Mouse (Mus musculus): ENCODE measurements at regions not wholly inside any gene's neighbourhood (a gene's known extent, or its start where the extent isn't known, plus 50 kb on each side); places are given as distances from the start of the nearest gene placed in this dataset.

DNA sequence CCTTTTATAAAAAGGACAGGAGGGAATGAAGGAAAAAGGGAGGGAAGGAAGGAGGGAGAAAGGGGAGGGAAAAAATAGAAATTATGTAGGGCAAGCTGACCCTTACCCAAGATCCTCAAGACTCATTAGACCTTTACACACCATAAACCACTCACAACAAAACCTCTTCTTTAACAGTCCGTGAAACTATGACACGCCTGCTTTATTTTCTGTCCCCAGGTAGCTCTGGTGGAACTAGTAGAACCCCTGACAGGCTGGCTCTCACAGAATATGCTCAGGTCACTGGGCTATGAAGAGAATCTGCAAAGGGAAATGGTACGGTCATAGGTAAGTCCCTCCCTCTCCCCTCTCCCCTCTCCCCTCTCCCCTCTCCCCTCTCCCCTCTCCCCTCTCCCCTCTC is 188.8 kb downstream of the Rchy1 start:
- TF ChIP-seq TBP (conservative IDR thresholded peaks at IDR 0.05; ENCODE audit: low read depth, low read length) = no peak
- TF ChIP-seq CTCF (conservative IDR thresholded peaks at IDR 0.05 in 1 of 2, IDR thresholded peaks at IDR 0.05 in 1 of 2; ENCODE audit: low read depth in 2 of 2, low read length in 2 of 2) = no peak
- no peak for TF ChIP-seq JUND (conservative IDR thresholded peaks at IDR 0.05; ENCODE audit: low read depth, low read length)
- no peak for TF ChIP-seq ETS1 (conservative IDR thresholded peaks at IDR 0.05; ENCODE audit: low read depth, low read length)
- TF ChIP-seq HCFC1 (IDR thresholded peaks at IDR 0.05; ENCODE audit: low read depth, low read length) = no peak
- no peak for TF ChIP-seq MAFK (IDR thresholded peaks at IDR 0.05; ENCODE audit: insufficient replicate concordance, low read length)
- TF ChIP-seq CHD2 (IDR thresholded peaks at IDR 0.05; ENCODE audit: low read length) = no peak
- DNase-seq (ENCODE audit: extremely low read depth) = no peak
- no peak overlapping the region for H3K4me3 ChIP-seq (replicated peaks in 1 of 3; ENCODE audit: low read depth in 2 of 3, low read length in 2 of 3, poor library complexity in 1 of 3)
- H3K4me2 ChIP-seq (ENCODE audit: insufficient read depth, low read depth, poor library complexity, severe bottlenecking) = no peak overlapping the region
- no peaks in the 10 kb centered on the region for H3K79me2 ChIP-seq (replicated peaks; ENCODE audit: control insufficient read depth, extremely low read depth, insufficient read depth, poor library complexity, severe bottlenecking)
- no peaks in the 10 kb centered on the region for H3K27me3 ChIP-seq (replicated peaks)
- dilution Hi-C loops (cut with MboI; ENCODE audit: extremely low pct_ligation_motif_present, extremely low pct_unique_long_range_greater_than_20kb, low sequenced_read_pairs) (no loop called here), in situ Hi-C loops (cut with MboI; ENCODE audit: low pct_ligation_motif_present, low pct_unique_long_range_greater_than_20kb, low sequenced_read_pairs) (no loop called here)
- no peak overlapping the region for H3K9ac ChIP-seq (ENCODE audit: insufficient read depth, low read depth)
- H3K36me3 ChIP-seq (replicated peaks in 1 of 2; ENCODE audit: control insufficient read depth in 1 of 2, insufficient read depth in 1 of 2, low read length in 1 of 2) = no peaks in the 10 kb centered on the region
- H3K4me1 ChIP-seq (ENCODE audit: control insufficient read depth in 1 of 2, insufficient read depth in 2 of 2) = no peaks in the 10 kb centered on the region
- H3K9me3 ChIP-seq (replicated peaks; ENCODE audit: low read length) = no peaks in the 10 kb centered on the region
- no peak overlapping the region for H3K27ac ChIP-seq (ENCODE audit: insufficient read depth, low read depth)

DNA sequence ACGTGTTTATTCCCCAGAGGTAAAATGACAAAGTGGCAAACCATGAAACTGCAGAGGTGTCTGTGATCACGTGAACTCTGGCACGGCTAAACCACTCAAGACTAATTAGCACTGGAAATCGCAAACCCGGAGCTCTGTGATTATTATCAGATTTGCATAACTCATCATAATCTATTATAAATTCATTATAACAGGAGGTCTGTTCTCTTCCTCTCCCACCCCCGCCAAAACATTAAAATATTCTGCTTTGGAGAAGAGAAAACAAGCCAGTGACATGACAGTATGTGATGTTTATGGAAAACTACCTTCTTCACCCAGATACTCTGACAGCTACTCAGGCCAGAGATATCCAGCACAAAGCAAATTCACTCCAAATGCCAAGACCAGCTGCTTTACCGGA is 195.0 kb downstream of the Rchy1 start:
- H3K36me3 ChIP-seq (replicated peaks in 1 of 2; ENCODE audit: control insufficient read depth in 1 of 2, insufficient read depth in 1 of 2, low read length in 1 of 2) = no peaks in the 10 kb centered on the region
- no peaks in the 10 kb centered on the region for H3K79me2 ChIP-seq (replicated peaks; ENCODE audit: control insufficient read depth, extremely low read depth, insufficient read depth, poor library complexity, severe bottlenecking)
- peaks cover 0 to 5% of the 10 kb centered on the region in 2 experiments; a peak in 1 of 4 replicates for H3K4me1 ChIP-seq (ENCODE audit: control insufficient read depth in 1 of 2, insufficient read depth in 2 of 2)
- H3K27me3 ChIP-seq (replicated peaks) = no peaks in the 10 kb centered on the region
- no peaks in the 10 kb centered on the region for H3K9me3 ChIP-seq (replicated peaks; ENCODE audit: low read length)
- H3K4me3 ChIP-seq (replicated peaks in 1 of 3; ENCODE audit: low read depth in 2 of 3, low read length in 2 of 3, poor library complexity in 1 of 3) = no peak overlapping the region
- no peak overlapping the region for H3K4me2 ChIP-seq (ENCODE audit: insufficient read depth, low read depth, poor library complexity, severe bottlenecking)
- TF ChIP-seq BHLHE40 (IDR thresholded peaks at IDR 0.05; ENCODE audit: low read depth, low read length) (no peak), MAFK (IDR thresholded peaks at IDR 0.05; ENCODE audit: insufficient replicate concordance, low read length) (no peak), EP300 (IDR thresholded peaks at IDR 0.05; ENCODE audit: low read length) (no peak), SMC3 (IDR thresholded peaks at IDR 0.05; ENCODE audit: low read depth, low read length) (no peak), ZMIZ1 (IDR thresholded peaks at IDR 0.05; ENCODE audit: low read depth, low read length) (no peak)
- no peak overlapping the region for H3K9ac ChIP-seq (ENCODE audit: insufficient read depth, low read depth)
- in situ Hi-C loops (cut with MboI; ENCODE audit: low pct_ligation_motif_present, low pct_unique_long_range_greater_than_20kb, low sequenced_read_pairs) (no loop called here), dilution Hi-C loops (cut with MboI; ENCODE audit: extremely low pct_ligation_motif_present, extremely low pct_unique_long_range_greater_than_20kb, low sequenced_read_pairs) (no loop called here)
- no peak for DNase-seq (ENCODE audit: extremely low read depth)
- H3K27ac ChIP-seq (ENCODE audit: insufficient read depth, low read depth) = no peak overlapping the region

DNA sequence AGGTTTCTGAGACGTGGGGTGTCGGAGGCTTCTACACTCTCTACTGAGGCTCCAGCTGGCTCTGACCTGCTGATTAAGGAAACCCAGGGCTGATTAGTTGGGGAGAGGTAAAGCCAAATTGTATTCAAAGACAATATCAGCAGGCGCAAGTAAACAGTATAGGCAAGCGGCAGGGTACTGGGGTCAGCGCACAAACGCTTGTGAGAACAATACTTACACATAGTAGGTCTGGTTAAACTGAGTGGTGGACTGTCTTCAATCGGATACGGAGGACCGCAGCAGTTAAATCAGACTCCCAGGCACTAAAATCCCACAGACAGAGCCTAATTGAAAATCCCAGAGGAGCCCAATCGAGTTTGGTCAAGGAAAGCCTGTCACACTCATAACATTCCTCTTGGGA is 195.8 kb downstream of the Rchy1 start:
- Histone ChIP-seq H3K36me3 (replicated peaks in 1 of 2; ENCODE audit: control insufficient read depth in 1 of 2, insufficient read depth in 1 of 2, low read length in 1 of 2) (no peaks in the 10 kb centered on the region), H3K9me3 (replicated peaks; ENCODE audit: low read length) (no peaks in the 10 kb centered on the region), H3K27ac (ENCODE audit: insufficient read depth, low read depth) (no peak overlapping the region), H3K4me3 (replicated peaks in 1 of 3; ENCODE audit: low read depth in 2 of 3, low read length in 2 of 3, poor library complexity in 1 of 3) (no peak overlapping the region), H3K4me1 (ENCODE audit: control insufficient read depth in 1 of 2, insufficient read depth in 2 of 2) (peaks cover 0 to 5% of the 10 kb centered on the region in 2 experiments; a peak in 1 of 4 replicates), H3K9ac (ENCODE audit: insufficient read depth, low read depth) (no peak overlapping the region), H3K4me2 (ENCODE audit: insufficient read depth, low read depth, poor library complexity, severe bottlenecking) (0 out of 2 replicates have a peak overlapping the region, but pooled peaks have one; percentile 25), H3K27me3 (replicated peaks) (no peaks in the 10 kb centered on the region), H3K79me2 (replicated peaks; ENCODE audit: control insufficient read depth, extremely low read depth, insufficient read depth, poor library complexity, severe bottlenecking) (no peaks in the 10 kb centered on the region)
- in situ Hi-C loops (cut with MboI; ENCODE audit: low pct_ligation_motif_present, low pct_unique_long_range_greater_than_20kb, low sequenced_read_pairs) = no loop called here
- TF ChIP-seq CHD2 (IDR thresholded peaks at IDR 0.05; ENCODE audit: low read length) (no peak), TBP (conservative IDR thresholded peaks at IDR 0.05; ENCODE audit: low read depth, low read length) (no peak), E2F4 (IDR thresholded peaks at IDR 0.05; ENCODE audit: insufficient replicate concordance, low read depth, low read length) (no peak)
- dilution Hi-C loops (cut with MboI; ENCODE audit: extremely low pct_ligation_motif_present, extremely low pct_unique_long_range_greater_than_20kb, low sequenced_read_pairs) = no loop called here
- DNase-seq (ENCODE audit: extremely low read depth) = no peak
